Mouse (Mus musculus) urinary bladder, postnatal 36 days (tissue): ENCODE measurements around the gene Cd3e.

ENCODE experiments used
- DNase-seq, 2 experiments: peaks; one replicate each; pipeline ENCODE4 v3.0.0; 2022; ENCODE audit warnings: low spot score in 2 of 2, mixed read lengths in 1 of 2

Gene Cd3e

GRCm38 (mm10) chr9:45018031-45018430 lies 8.6 kb upstream of the Cd3e start:
- DNase-seq = no peak

GRCm38 (mm10) chr9:45015841-45016240 lies 6.4 kb upstream of the Cd3e start:
- DNase-seq = no peak

GRCm38 (mm10) chr9:45014879-45015278 lies 5.5 kb upstream of the Cd3e start:
- no peak for DNase-seq

- DNase-seq = no peak
Observed at GRCm38 (mm10) chr9:45011291-45011690, 1.9 kb upstream of the Cd3e start.

GRCm38 (mm10) chr9:45010461-45010860 lies 1.0 kb upstream of the Cd3e start:
- no peak for DNase-seq

GRCm38 (mm10) chr9:45008342-45008741 lies 1.1 kb downstream of the Cd3e start:
- no peak for DNase-seq

GRCm38 (mm10) chr9:45007404-45007803 lies 2.0 kb downstream of the Cd3e start:
- DNase-seq = no peak

- no peak for DNase-seq
Observed at GRCm38 (mm10) chr9:45000249-45000648, 9.2 kb downstream of the Cd3e start.

- no peak for DNase-seq
Observed at GRCm38 (mm10) chr9:44999776-45000175, 9.7 kb downstream of the Cd3e start.

GRCm38 (mm10) chr9:44999171-44999570 lies 10.3 kb downstream of the Cd3e start:
- DNase-seq = no peak

GRCm38 (mm10) chr9:44998138-44998537 lies 11.3 kb downstream of the Cd3e start:
- DNase-seq = no peak

GRCm38 (mm10) chr9:44996590-44996989 lies 12.8 kb downstream of the Cd3e start:
- no peak for DNase-seq

- DNase-seq = no peak
Observed at GRCm38 (mm10) chr9:44994962-44995361, 14.5 kb downstream of the Cd3e start.

- no peak for DNase-seq
Observed at GRCm38 (mm10) chr9:44993268-44993667, 16.2 kb downstream of the Cd3e start.

GRCm38 (mm10) chr9:44992271-44992670 lies 17.2 kb downstream of the Cd3e start:
- no peak for DNase-seq

GRCm38 (mm10) chr9:44991821-44992220 lies 17.6 kb downstream of the Cd3e start:
- DNase-seq = no peak

GRCm38 (mm10) chr9:44986976-44987375 lies 22.5 kb downstream of the Cd3e start:
- no peak for DNase-seq

- no peak for DNase-seq
Observed at GRCm38 (mm10) chr9:44986242-44986781, 23.1 kb downstream of the Cd3e start.

GRCm38 (mm10) chr9:44985721-44986161 lies 23.7 kb downstream of the Cd3e start:
- DNase-seq = no peak

- no peak for DNase-seq
Observed at GRCm38 (mm10) chr9:44983001-44983400, 26.4 kb downstream of the Cd3e start.

GRCm38 (mm10) chr9:44982531-44982930 lies 26.9 kb downstream of the Cd3e start:
- DNase-seq = no peak

- no peak for DNase-seq
Observed at GRCm38 (mm10) chr9:44982081-44982480, 27.3 kb downstream of the Cd3e start.

GRCm38 (mm10) chr9:44981676-44982075 lies 27.8 kb downstream of the Cd3e start, which contains the start of gene Cd3d:
Gene Cd3d, plus strand, starts transcription at chr9:44981786.
- no peak for DNase-seq

GRCm38 (mm10) chr9:44981104-44981503 lies 28.3 kb downstream of the Cd3e start:
- no peak for DNase-seq
